Mouse (Mus musculus) kidney, adult 2 months (tissue): ENCODE measurements around the gene E330021D16Rik.

ENCODE experiments used
- CTCF ChIP-seq: fragments of 200-500 bp; conservative IDR thresholded peaks from 2 replicates; pipeline ENCODE4 v1.5.1; 2011; ENCODE audit warnings: low read depth, mild to moderate bottlenecking, control low read depth, low read length, moderate library complexity, mixed read lengths; ENCODE audit not compliant: insufficient read depth, insufficient read length
- POLR2A ChIP-seq: fragments of 200-500 bp; IDR thresholded peaks from one replicate; pipeline ENCODE4 v1.6.1; 2011; ENCODE audit warnings: low read depth, low read length, control low read depth

- TF ChIP-seq CTCF (no peak), POLR2A (no peak)
These were observed 39.3 kb downstream of the E330021D16Rik start for GRCm38 (mm10) chr6:136376097-136376496.
